Mouse (Mus musculus) kidney, adult 8-10 months (tissue): ENCODE measurements around the gene Wnk3.
"Not testable (repeated sequence)": the region's sequence is repeated elsewhere in the genome, so short reads cannot be mapped to it uniquely, and the experiment has no call there.

Source experiments
- DNase-seq, 2 experiments: peaks; one replicate each; pipeline ENCODE4 v3.0.0; 2022

The Wnk3 gene

DNA sequence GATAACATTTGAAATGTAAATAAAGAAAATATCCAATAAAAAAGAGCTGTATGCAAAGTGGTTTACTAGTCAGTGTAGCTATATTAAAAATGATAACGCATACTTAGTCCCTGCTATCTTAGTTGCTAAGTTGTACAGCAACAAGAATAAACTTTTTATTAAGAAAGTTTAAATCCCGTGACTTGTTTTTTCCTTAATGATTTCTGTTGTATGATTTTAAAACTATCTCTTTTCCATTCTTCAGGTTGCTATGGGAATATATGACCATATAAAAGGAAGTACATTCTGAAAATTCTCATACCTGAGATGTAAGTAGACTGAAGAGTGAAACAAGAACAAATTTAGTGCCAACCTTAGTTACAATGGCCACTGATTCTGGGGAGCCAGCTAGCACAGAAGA is at the start of gene Wnk3:
Wnk3 (plus strand) TSS at position 301 of the 400 bp plus-strand sequence.
- no peak for DNase-seq

DNA sequence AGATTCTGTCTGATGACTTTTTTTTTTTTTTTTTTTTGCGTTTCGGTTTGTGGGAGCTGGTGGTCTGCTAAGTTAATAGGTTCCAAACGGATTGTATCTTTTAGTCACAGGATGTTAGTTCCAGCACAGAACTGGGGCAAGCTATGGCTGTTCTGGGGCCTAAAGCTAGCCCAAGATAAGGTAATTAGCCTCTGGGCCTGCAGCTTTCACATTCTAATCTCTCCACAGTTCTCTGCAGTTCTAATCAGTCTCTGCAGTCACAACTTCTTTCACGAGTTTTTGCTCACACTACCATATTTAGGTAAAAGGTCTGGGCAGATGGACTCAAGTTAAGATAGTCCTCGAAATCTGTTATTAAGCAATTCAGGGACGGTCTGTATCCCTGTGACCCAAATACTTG is 39.5 kb upstream of the Wnk3 start:
- no peak for DNase-seq

DNA sequence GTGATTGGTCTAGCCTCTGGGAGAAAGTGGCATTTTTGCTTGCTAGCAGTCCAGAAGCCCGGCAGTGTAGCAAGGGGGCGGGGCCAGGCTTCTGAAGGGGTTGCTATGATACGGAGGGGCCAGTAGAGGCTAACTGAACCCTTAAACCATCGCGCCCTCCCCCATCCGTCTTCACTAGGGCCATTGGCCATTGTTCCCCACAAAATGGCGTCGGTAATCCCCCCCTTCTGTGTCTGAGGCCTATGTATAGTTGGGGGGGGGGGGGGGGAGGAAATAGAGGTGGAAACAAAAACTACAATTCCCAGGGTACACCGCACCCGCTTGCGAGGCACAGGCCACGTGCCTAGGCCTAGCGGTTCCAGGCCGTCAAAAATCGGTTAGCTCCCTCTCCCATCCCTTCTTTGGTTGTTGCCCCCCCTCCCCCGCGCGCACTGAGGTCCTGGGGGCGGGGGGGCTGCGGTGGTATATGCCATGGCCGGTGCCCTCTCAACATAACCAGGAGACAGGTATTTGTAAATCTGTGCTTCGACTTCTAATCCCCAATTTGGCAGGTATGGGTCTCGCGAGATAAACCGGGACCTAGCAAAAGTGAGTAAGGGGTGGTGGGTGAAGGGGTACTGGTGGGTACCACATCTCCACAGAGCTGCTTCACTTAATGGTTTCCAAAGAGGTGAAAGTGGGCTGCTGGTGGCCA is 29.3 kb upstream of the Wnk3 start:
- DNase-seq = no peak

DNA sequence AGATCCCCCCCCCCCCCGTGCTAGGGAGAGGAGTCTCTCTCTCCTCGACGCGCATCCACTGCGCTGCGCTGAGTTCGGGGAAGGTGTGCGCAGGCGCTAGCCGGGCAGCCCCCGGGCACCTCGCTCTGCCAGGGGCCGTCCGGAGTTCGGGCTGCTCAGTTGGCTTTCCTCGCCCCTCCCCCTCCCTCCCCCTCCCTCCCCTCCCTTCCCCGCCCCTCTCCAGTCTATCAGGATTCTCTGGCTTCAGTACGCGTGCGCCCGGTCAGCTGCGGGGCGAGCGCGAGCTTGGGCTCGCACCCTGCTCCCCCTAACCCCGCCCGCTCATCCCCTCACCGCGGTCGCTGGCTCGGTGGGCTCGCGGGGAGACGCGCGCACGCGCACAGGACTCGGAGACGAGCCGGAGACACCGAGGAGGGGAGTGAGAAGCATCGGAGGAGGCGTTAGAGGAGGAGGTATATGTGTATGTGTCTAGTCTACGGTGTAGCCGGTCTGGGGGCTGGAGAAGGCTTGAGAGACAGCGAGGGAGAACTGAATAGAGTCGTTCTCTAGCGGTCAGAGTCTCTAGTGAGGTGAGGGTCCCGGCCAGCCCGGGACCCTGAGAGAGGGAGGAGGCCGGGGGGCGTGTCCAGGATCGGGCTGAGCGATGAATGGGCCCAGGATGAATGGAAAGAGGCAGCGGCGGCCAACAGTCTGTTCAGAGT is 28.5 kb upstream of the Wnk3 start:
- DNase-seq = no peak

DNA sequence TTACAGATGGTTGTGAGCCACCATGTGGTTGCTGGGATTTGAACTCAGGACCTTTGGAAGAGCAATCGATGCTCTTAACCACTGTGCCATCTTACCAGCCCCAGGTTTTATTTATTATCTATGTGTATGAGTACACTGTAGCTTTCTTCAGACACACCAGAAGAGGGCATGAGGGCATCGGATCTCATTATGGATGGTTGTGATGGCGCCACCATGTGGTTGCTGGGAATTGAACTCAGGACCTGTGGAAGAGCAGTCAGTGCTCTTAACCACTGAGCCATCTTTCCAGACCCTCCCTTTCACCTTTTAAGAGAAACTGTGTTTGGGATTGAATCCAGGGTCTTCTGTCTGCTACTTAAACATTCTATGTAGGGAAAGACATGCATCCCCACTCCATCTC is 24.7 kb upstream of the Wnk3 start:
- DNase-seq = not testable (repeated sequence)

DNA sequence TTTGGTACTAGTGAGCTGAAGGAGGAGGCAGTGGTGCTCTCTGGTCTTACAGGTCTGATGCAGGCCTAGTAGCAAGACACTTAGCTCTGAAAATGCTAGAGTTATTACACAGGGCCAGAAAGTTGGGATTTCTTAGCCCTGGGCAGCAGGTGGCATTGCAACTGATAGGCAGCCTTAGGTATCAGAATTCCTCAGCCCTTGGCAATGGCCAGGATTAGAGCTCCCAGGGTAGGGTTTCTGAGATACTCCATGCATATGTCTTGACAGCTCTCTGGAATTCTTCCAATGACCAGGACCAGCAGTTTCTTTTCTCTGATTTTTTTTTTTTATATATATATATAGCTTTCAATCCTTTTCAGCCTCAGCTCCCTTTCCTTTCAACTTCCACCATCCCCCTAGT is 100.5 kb downstream of the Wnk3 start:
- no peak for DNase-seq

DNA sequence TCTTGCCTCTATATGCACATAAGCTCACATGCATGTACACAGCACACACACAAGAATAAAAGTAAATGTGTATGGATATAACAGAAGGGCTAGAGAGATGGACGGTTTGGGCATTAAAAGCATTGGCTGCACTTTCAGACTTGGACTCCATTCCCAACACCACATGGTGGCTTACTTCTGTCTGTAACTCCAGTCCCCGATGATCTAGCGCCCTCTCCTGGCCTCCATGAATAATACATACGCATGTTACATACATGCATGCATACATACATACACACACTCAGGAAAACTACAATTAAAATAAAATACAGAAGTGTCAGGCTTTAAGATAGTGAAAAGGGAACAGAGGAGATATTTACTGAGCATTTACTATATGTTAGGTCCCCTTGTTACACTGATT is 115.9 kb downstream of the Wnk3 start:
- no peak for DNase-seq

DNA sequence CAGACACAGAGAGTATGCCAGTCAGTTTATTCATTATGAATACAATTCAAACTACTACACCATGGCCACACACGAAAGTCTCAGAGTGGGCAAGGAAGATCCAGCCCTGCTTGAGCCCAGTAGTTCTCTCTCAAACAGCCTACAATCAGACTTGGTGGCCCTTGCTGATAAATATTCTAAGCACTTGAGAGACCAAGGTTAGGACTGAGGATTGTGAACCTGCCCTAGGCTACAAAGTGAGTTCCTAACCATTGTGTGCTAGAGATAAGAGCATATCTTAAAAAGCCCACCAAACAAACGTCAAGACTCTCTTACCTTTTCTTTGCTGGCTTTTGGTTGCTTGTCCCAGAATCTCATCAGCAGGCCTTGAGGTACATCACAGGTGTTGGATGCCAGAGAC is 135.7 kb downstream of the Wnk3 start:
- no peak for DNase-seq

DNA sequence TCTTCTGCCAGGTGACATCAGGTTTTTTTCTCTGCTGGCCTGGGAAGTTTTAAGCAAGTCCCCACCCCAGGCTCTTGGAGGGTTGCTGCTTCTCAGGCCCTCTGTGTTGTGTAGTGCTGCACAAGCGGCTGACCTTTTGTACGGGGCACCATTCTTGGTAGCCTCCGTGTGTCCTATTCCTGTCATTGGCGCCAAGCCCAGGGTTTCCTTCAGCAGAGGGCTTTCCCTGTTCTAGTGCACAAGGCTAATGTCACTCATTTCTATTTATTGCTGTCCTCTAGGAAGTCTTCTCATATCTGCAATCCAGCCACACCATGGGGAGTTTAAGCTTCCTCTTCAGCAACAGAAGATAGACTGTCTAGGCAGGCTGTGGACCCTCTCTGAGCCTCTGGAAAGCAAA is 139.9 kb downstream of the Wnk3 start:
- peak; percentile 7 to 25 for DNase-seq

DNA sequence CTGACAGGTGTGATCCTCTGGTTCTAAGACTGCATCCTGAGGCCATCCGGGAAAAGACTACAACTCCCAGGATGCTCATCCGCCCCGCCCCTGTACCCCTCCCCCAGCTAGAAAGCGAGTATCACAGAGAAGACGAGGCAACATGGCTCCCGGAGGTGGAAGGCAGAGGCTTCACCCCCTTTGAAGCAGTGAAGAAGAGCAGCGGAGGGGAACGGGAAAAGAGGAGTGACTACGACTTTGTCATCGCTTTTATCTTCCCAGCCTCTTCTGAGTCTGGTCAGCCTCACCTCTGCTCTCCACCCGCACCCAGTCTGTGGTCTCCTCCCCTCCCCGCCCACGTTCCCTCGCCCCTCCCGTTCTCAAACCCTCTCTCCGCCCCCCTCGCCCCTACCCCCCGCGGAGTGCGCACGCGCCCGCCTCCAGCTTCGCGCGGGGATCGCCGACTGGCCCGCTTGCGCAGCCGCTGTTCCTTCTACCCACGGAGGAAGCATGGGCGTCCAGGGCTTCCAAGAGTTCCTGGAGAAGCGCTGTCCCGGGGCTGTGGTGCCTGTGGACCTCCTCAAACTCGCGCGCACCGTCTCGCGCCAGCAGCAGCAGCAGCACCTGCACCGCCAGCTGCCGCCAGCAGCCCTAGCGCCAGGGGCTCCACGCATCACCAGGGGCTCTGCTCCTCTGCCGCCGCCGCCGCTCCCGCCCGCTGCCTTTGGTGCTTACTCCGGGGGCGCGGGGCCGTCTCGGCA is 146.1 kb downstream of the Wnk3 start, which contains the start of gene Fam120c:
Fam120c (plus strand) TSS at position 415 of the 740 bp plus-strand sequence.
- peak; percentile 77 to 82 for DNase-seq

DNA sequence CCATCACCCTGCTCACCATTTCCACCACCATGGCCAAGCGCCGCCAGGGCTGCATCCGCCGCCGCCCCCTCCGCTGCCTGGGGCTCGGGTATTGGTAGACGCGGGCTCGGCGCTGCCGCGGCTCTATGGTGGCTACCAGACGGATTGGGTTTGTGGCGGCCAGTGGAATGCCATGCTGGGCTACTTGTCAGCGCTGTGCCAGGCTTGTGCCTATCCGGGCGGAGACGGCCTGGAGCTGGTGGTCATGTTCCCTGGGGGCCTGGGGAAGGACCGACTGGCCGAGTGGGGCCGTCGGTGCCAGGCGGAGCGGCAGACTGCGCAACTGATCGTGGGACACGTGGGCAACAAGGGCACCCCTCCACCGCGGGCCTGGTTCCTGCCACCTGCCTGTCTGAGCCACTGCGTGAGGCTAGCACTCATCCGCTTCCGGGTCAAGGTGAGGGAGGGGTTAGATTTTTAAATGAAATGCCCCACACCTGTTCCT is 146.7 kb downstream of the Wnk3 start:
- DNase-seq = peak; percentile 45 to 50

DNA sequence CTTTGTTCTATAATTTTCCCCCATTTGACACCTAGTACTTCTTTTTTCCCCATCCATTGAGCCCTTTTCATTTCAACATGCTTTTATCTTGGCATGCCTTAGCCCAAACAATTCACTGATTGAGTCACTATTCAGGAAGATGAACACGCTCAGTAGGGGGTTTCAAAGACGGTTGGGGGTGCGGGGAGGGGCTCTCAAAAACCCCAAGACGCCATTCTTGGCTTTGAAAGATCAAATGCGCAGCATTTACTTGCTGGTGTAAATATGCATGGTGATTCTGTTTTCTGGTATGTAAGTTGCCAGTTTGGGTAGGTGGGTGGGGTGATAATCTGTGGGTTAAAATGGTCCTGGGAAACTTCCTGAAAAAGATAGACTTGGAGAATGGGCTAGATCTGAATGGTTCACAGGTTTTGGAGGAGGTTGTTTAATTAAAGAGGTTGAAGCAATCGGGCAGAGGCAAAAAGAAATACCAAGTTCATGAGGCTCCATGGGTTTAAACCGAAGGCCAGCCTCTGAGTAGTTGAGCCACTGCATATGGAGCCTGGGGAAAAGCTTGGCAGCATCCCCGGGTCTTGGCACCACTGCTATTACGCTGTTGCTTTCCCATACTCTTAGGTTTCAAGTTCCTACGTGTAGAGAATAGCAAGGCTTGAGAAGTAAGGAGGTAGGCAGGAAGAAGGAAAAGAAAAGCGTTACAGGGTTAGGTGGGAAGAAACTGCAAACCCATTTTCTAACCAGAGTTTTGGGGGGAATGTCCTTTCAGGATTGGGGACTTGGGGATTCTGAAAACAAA is 147.7 kb downstream of the Wnk3 start:
- DNase-seq = no peak

DNA sequence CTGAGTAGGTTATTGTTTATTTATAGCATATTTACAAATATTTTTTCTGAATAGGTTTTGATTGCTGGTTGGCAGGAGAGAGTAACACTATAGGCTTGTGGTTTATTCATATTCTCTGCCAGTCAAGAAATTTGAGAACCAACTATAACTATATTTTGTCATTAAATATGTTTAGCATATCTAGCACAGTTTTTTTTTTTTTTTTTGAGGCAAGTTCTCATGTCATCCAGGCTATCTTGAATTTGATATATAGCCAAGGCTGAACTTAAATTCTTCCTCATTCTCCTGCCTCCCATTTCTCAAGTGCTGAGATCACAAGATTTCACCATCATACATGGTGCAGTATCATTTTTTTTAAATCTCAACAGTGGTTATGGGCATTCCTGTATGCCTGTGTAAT is 149.4 kb downstream of the Wnk3 start:
- DNase-seq = no peak

DNA sequence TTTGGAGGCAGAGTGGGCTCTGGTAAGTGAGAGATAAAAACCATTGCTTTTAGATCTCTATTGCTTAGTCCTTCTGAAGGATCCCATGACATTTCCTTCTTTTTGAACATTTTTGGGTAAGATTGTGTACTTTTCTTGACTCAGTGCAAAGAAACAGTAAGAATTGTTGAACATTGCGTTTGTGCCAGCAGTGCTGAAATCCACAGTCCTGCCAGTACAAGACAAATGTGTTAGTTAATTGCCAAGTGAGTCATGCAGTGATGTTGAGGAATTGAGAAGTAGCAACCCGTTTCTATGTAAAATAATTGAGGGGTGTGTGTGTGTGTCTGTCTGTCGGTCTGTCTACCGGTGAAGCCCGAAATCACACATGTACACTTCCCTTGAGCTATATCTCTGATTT is 151.4 kb downstream of the Wnk3 start:
- no peak for DNase-seq
